Mouse (Mus musculus): Measurements from ENCODE around the gene Gm13283. TPM values are rescaled to one million over a fixed set of nuclear protein-coding genes. Genes with fewer than 3 reads are reported as not detected.

The Gm13283 gene
- polyA plus RNA-seq, 1 experiment from 2014 or later: 0.33 TPM

- TF ChIP-seq CTCF (IDR thresholded peaks at IDR 0.05; ENCODE audit: low read depth): no peak
- H3K36me3 ChIP-seq (ENCODE audit: insufficient read depth): no peaks in the 10 kb centered on the region
- 70% methylated on average over 6 of the region's 6 CpGs for WGBS
- ATAC-seq (ENCODE audit: insufficient read depth) (no peak), DNase-seq (no peak)
- peak overlapping the region; percentile 30; the same call in 1 of the 2 replicates for H3K27ac ChIP-seq (ENCODE audit: low read depth)
- no peaks in the 10 kb centered on the region for H3K27me3 ChIP-seq (ENCODE audit: insufficient read depth, low read length)
- H3K4me2 ChIP-seq: no peak overlapping the region
- no peak overlapping the region for H3K9ac ChIP-seq
- H3K9me3 ChIP-seq (ENCODE audit: low read depth, low read length): no peaks in the 10 kb centered on the region
- no peaks in the 10 kb centered on the region for H3K4me1 ChIP-seq (ENCODE audit: insufficient read depth)
- no peak overlapping the region for H3K4me3 ChIP-seq (ENCODE audit: low read depth, low read length)
Observed at GRCm38 (mm10) chr4:88726727-88727126, 33.2 kb upstream of the Gm13283 start.

- ATAC-seq (ENCODE audit: insufficient read depth): peak; percentile 52; the same call in 1 of the 2 replicates
Observed at GRCm38 (mm10) chr4:88727324-88727723, 32.6 kb upstream of the Gm13283 start.

DNA sequence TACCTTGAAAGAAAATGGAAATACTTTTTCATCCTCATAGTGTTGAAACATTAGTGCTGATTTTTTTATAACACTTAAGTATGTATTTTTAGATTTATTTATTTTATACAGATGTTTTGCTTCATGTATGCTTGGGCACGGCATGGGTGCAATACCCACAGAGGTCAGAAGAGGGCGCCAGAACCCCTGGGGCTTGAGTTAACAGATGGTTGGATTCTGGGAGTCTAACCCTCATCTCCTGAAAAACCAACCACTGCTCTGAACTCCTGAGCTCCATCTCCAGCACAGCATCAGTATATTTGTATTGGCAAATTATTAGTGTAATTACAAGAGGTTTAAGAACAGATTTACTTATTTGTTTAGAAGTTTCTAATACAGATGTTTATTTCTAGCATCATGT is 21.4 kb upstream of the Gm13283 start:
- ATAC-seq (ENCODE audit: insufficient read depth) (peak; percentile 35; the same call in 1 of the 2 replicates), DNase-seq (peak; percentile 91)
- Histone ChIP-seq H3K4me1 (ENCODE audit: insufficient read depth) (peaks cover 5% of the 10 kb centered on the region; the same call in 1 of the 2 replicates), H3K27me3 (ENCODE audit: insufficient read depth, low read length) (no peaks in the 10 kb centered on the region), H3K36me3 (ENCODE audit: insufficient read depth) (no peaks in the 10 kb centered on the region), H3K9ac (no peak overlapping the region), H3K9me3 (ENCODE audit: low read depth, low read length) (no peaks in the 10 kb centered on the region), H3K4me3 (ENCODE audit: low read depth, low read length) (no peak overlapping the region), H3K4me2 (no peak overlapping the region), H3K27ac (ENCODE audit: low read depth) (no peak overlapping the region)
- TF ChIP-seq CTCF (IDR thresholded peaks at IDR 0.05; ENCODE audit: low read depth): peak; percentile 85
- WGBS: 3% methylated on average over 2 of the region's 2 CpGs

More at GRCm38 (mm10) chr4:88727324-88727723, 32.6 kb upstream of the Gm13283 start:
- Histone ChIP-seq H3K36me3 (ENCODE audit: insufficient read depth) (no peaks in the 10 kb centered on the region), H3K9me3 (ENCODE audit: low read depth, low read length) (no peaks in the 10 kb centered on the region), H3K4me3 (ENCODE audit: low read depth, low read length) (no peak overlapping the region), H3K27me3 (ENCODE audit: insufficient read depth, low read length) (no peaks in the 10 kb centered on the region), H3K4me2 (no peak overlapping the region), H3K9ac (no peak overlapping the region), H3K4me1 (ENCODE audit: insufficient read depth) (no peaks in the 10 kb centered on the region), H3K27ac (ENCODE audit: low read depth) (0 out of 2 replicates have a peak overlapping the region, but pooled peaks have one; percentile 15)
- peak; percentile 72 for DNase-seq
- WGBS: 3% methylated on average over 1 of the region's 1 CpGs
- TF ChIP-seq CTCF (IDR thresholded peaks at IDR 0.05; ENCODE audit: low read depth): peak; percentile 78

DNA sequence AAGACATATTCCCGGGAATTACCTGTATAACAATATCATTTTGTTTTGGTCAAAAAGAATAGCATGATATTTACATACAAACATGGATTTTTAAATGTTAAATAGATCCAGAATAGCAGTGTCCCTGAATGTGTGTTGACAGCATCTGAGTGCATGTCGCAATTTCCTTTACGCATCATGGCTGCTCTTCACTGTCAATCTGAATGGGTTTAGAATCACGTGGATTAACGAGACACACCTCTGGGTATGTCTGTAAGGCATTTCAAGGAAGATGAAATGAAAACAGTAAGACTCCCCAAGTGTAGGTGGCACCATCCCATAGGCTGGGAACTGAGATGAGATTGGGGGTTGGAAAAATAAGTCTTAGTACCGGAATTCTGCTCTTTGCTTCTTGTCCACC is 20.9 kb upstream of the Gm13283 start:
- H3K36me3 ChIP-seq (ENCODE audit: insufficient read depth): no peaks in the 10 kb centered on the region
- no peak for ATAC-seq (ENCODE audit: insufficient read depth)
- no peaks in the 10 kb centered on the region for H3K9me3 ChIP-seq (ENCODE audit: low read depth, low read length)

GRCm38 (mm10) chr4:88741426-88741825 is 18.5 kb upstream of the Gm13283 start:
- WGBS: 84% methylated on average over 4 of the region's 4 CpGs
- Histone ChIP-seq H3K27me3 (ENCODE audit: insufficient read depth, low read length) (no peaks in the 10 kb centered on the region), H3K4me1 (ENCODE audit: insufficient read depth) (peaks cover 5% of the 10 kb centered on the region; the same call in 1 of the 2 replicates), H3K4me3 (ENCODE audit: low read depth, low read length) (no peak overlapping the region), H3K27ac (ENCODE audit: low read depth) (no peak overlapping the region), H3K9me3 (ENCODE audit: low read depth, low read length) (no peaks in the 10 kb centered on the region), H3K36me3 (ENCODE audit: insufficient read depth) (no peaks in the 10 kb centered on the region), H3K9ac (no peak overlapping the region), H3K4me2 (no peak overlapping the region)
- no peak for ATAC-seq (ENCODE audit: insufficient read depth)
- no peak for TF ChIP-seq CTCF (IDR thresholded peaks at IDR 0.05; ENCODE audit: low read depth)
- DNase-seq: no peak

More for the DNA sequence above, 20.9 kb upstream of the Gm13283 start:
- H3K27ac ChIP-seq (ENCODE audit: low read depth): no peak overlapping the region
- no peak overlapping the region for H3K4me3 ChIP-seq (ENCODE audit: low read depth, low read length)
- H3K27me3 ChIP-seq (ENCODE audit: insufficient read depth, low read length): no peaks in the 10 kb centered on the region
- no peak overlapping the region for H3K4me2 ChIP-seq
- H3K9ac ChIP-seq: no peak overlapping the region
- no peak for TF ChIP-seq CTCF (IDR thresholded peaks at IDR 0.05; ENCODE audit: low read depth)
- peaks cover 5% of the 10 kb centered on the region; the same call in 1 of the 2 replicates for H3K4me1 ChIP-seq (ENCODE audit: insufficient read depth)
- whole genome bisulfite sequencing: 91% methylated on average over 6 of the region's 6 CpGs
- no peak for DNase-seq

- Histone ChIP-seq H3K4me3 (ENCODE audit: low read depth, low read length) (no peak overlapping the region), H3K27ac (ENCODE audit: low read depth) (no peak overlapping the region), H3K27me3 (ENCODE audit: insufficient read depth, low read length) (no peaks in the 10 kb centered on the region), H3K9me3 (ENCODE audit: low read depth, low read length) (no peaks in the 10 kb centered on the region), H3K4me2 (no peak overlapping the region), H3K9ac (no peak overlapping the region), H3K4me1 (ENCODE audit: insufficient read depth) (peaks cover 5% of the 10 kb centered on the region; the same call in 1 of the 2 replicates), H3K36me3 (ENCODE audit: insufficient read depth) (no peaks in the 10 kb centered on the region)
- DNase-seq (peak; percentile 58), ATAC-seq (ENCODE audit: insufficient read depth) (no peak)
- TF ChIP-seq CTCF (IDR thresholded peaks at IDR 0.05; ENCODE audit: low read depth): peak; percentile 42
- 53% methylated on average over 7 of the region's 7 CpGs for WGBS
Observed at GRCm38 (mm10) chr4:88742771-88743371, 17.0 kb upstream of the Gm13283 start.

DNA sequence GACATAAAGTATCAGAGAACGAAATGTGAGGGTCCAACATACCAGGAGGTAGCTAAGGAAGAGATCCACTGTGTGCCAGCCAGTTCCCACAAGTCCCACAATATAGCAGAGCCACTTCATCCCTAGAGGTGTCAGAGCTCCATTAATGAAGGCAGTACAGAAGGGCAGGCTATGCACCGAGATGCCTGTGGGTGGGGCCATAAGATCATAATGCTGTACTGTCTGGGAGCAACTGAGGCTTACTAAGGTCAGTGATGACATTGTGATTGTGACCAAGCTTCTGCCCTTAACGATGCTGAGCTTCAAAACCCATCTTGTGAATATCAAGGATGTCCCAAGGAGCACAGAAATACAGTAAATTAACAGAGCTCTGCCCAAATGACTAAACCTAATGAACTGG is 15.7 kb upstream of the Gm13283 start:
- Histone ChIP-seq H3K36me3 (ENCODE audit: insufficient read depth) (no peaks in the 10 kb centered on the region), H3K27me3 (ENCODE audit: insufficient read depth, low read length) (no peaks in the 10 kb centered on the region), H3K4me1 (ENCODE audit: insufficient read depth) (peaks cover 5% of the 10 kb centered on the region; the same call in 1 of the 2 replicates), H3K27ac (ENCODE audit: low read depth) (no peak overlapping the region), H3K9ac (no peak overlapping the region), H3K4me2 (no peak overlapping the region), H3K4me3 (ENCODE audit: low read depth, low read length) (no peak overlapping the region), H3K9me3 (ENCODE audit: low read depth, low read length) (no peaks in the 10 kb centered on the region)
- no peak for DNase-seq
- 69% methylated on average over 3 of the region's 3 CpGs for WGBS
- no peak; the same call in 1 of the 2 replicates for ATAC-seq (ENCODE audit: insufficient read depth)
- no peak for TF ChIP-seq CTCF (IDR thresholded peaks at IDR 0.05; ENCODE audit: low read depth)
